Mouse (Mus musculus): ENCODE measurements around the gene Olfr633. TPM values are rescaled to one million over a fixed set of nuclear protein-coding genes. Genes with fewer than 3 reads are reported as not detected.

Olfr633 gene
- polyA plus RNA-seq, 1 experiment from 2014 or later = 0.08 TPM

Other genes starting within 250 kb of the Olfr633 start
- not detected in 2 replicates for gene Olfr243, start 229.8 kb upstream of the Olfr633 start, polyA plus RNA-seq (2016; fragmentation: Nextera tagmentation; extraction: Ambion mirVana)
- gene Olfr628, start 214.1 kb upstream of the Olfr633 start, polyA plus RNA-seq (2016; fragmentation: Nextera tagmentation; extraction: Ambion mirVana) = not detected in 2 replicates
- 0.05 TPM in 1 of 2 replicates, not detected in the other for gene Olfr629, start 199.5 kb upstream of the Olfr633 start, polyA plus RNA-seq (2016; fragmentation: Nextera tagmentation; extraction: Ambion mirVana)
- gene Olfr630, start 187.1 kb upstream of the Olfr633 start, polyA plus RNA-seq (2016; fragmentation: Nextera tagmentation; extraction: Ambion mirVana) = not detected in 2 replicates
- gene Olfr69, start 172.8 kb upstream of the Olfr633 start, polyA plus RNA-seq (2016; fragmentation: Nextera tagmentation; extraction: Ambion mirVana) = not detected in 2 replicates
- not detected in 2 replicates for gene Olfr68, start 164.7 kb upstream of the Olfr633 start, polyA plus RNA-seq (2016; fragmentation: Nextera tagmentation; extraction: Ambion mirVana)
- not detected in 2 replicates for gene Olfr67, start 152.6 kb upstream of the Olfr633 start, polyA plus RNA-seq (2016; fragmentation: Nextera tagmentation; extraction: Ambion mirVana)
- gene Hbb-bt, start 130.4 kb upstream of the Olfr633 start, polyA plus RNA-seq (2016; fragmentation: Nextera tagmentation; extraction: Ambion mirVana) = 37,996 and 38,837 TPM in 2 replicates
- 70,723 and 73,152 TPM in 2 replicates for gene Hbb-bs, start 116.3 kb upstream of the Olfr633 start, polyA plus RNA-seq (2016; fragmentation: Nextera tagmentation; extraction: Ambion mirVana)
- 0.72 and 1.2 TPM in 2 replicates for gene Hbb-bh2, start 103.9 kb upstream of the Olfr633 start, polyA plus RNA-seq (2016; fragmentation: Nextera tagmentation; extraction: Ambion mirVana)
- 1,392 and 1,481 TPM in 2 replicates for gene Hbb-bh1, start 101.3 kb upstream of the Olfr633 start, polyA plus RNA-seq (2016; fragmentation: Nextera tagmentation; extraction: Ambion mirVana)
- gene Hbb-y, start 91.2 kb upstream of the Olfr633 start, polyA plus RNA-seq (2016; fragmentation: Nextera tagmentation; extraction: Ambion mirVana) = 9,927 and 10,875 TPM in 2 replicates
- not detected in 2 replicates for gene Olfr66, start 58.2 kb upstream of the Olfr633 start, polyA plus RNA-seq (2016; fragmentation: Nextera tagmentation; extraction: Ambion mirVana)
- gene Olfr64, start 50.0 kb upstream of the Olfr633 start, polyA plus RNA-seq (2016; fragmentation: Nextera tagmentation; extraction: Ambion mirVana) = not detected in 2 replicates
- not detected in 2 replicates for gene Olfr65, start 41.0 kb upstream of the Olfr633 start, polyA plus RNA-seq (2016; fragmentation: Nextera tagmentation; extraction: Ambion mirVana)
- 0.30 TPM in 1 of 2 replicates, not detected in the other for gene Olfr631, start 15.6 kb upstream of the Olfr633 start, polyA plus RNA-seq (2016; fragmentation: Nextera tagmentation; extraction: Ambion mirVana)
- 0.17 and 0.35 TPM in 2 replicates for gene Olfr632, start 10.1 kb upstream of the Olfr633 start, polyA plus RNA-seq (2016; fragmentation: Nextera tagmentation; extraction: Ambion mirVana)
- gene Olfr635, start 26.7 kb downstream of the Olfr633 start, polyA plus RNA-seq (2016; fragmentation: Nextera tagmentation; extraction: Ambion mirVana) = not detected in 2 replicates
- gene Olfr638, start 54.3 kb downstream of the Olfr633 start, polyA plus RNA-seq (2016; fragmentation: Nextera tagmentation; extraction: Ambion mirVana) = not detected in 2 replicates
- not detected in 2 replicates for gene Olfr639, start 72.9 kb downstream of the Olfr633 start, polyA plus RNA-seq (2016; fragmentation: Nextera tagmentation; extraction: Ambion mirVana)
- gene Olfr640, start 81.1 kb downstream of the Olfr633 start, polyA plus RNA-seq (2016; fragmentation: Nextera tagmentation; extraction: Ambion mirVana) = not detected in 2 replicates
- not detected in 2 replicates for gene Olfr641, start 91.0 kb downstream of the Olfr633 start, polyA plus RNA-seq (2016; fragmentation: Nextera tagmentation; extraction: Ambion mirVana)
- gene Olfr642, start 108.2 kb downstream of the Olfr633 start, polyA plus RNA-seq (2016; fragmentation: Nextera tagmentation; extraction: Ambion mirVana) = not detected in 2 replicates
- gene 4930516K23Rik, start 117.0 kb downstream of the Olfr633 start, polyA plus RNA-seq (2016; fragmentation: Nextera tagmentation; extraction: Ambion mirVana) = not detected in 2 replicates
- gene Olfr644, start 127.4 kb downstream of the Olfr633 start, polyA plus RNA-seq (2016; fragmentation: Nextera tagmentation; extraction: Ambion mirVana) = not detected in 2 replicates
- gene Olfr645, start 141.0 kb downstream of the Olfr633 start, polyA plus RNA-seq (2016; fragmentation: Nextera tagmentation; extraction: Ambion mirVana) = not detected in 2 replicates
- gene Olfr646, start 160.4 kb downstream of the Olfr633 start, polyA plus RNA-seq (2016; fragmentation: Nextera tagmentation; extraction: Ambion mirVana) = not detected in 2 replicates
- not detected in 2 replicates for gene Ubqln5, start 185.4 kb downstream of the Olfr633 start, polyA plus RNA-seq (2016; fragmentation: Nextera tagmentation; extraction: Ambion mirVana)
- gene Olfr643, start 193.0 kb downstream of the Olfr633 start, polyA plus RNA-seq (2016; fragmentation: Nextera tagmentation; extraction: Ambion mirVana) = not detected in 2 replicates
- not detected in 2 replicates for gene Ubqln3, start 198.8 kb downstream of the Olfr633 start, polyA plus RNA-seq (2016; fragmentation: Nextera tagmentation; extraction: Ambion mirVana)
- gene Ubqlnl, start 206.1 kb downstream of the Olfr633 start, polyA plus RNA-seq (2016; fragmentation: Nextera tagmentation; extraction: Ambion mirVana) = not detected in 2 replicates
- not detected in 2 replicates for gene Olfm5, start 220.4 kb downstream of the Olfr633 start, polyA plus RNA-seq (2016; fragmentation: Nextera tagmentation; extraction: Ambion mirVana)
- gene Olfr648, start 239.0 kb downstream of the Olfr633 start, polyA plus RNA-seq (2016; fragmentation: Nextera tagmentation; extraction: Ambion mirVana) = 0.05 and 0.11 TPM in 2 replicates